Mouse (Mus musculus) intestine, embryonic 16.5 days (tissue): ENCODE data around the gene Flot1. TPM values are rescaled to one million over a fixed set of nuclear protein-coding genes. Genes with fewer than 3 reads are reported as not detected.

Source experiments
- ATAC-seq: fragments of 200-750 bp; cut with Nextera tagmentation; 2 replicates; pipeline ENCODE4 v1.8.0; 2017; ENCODE audit warnings: moderate TSS enrichment, moderate library complexity
- H3K27ac ChIP-seq: fragments of 300-500 bp; sonication (generic); 2 replicates; pipeline ENCODE4 v1.5.1; 2014; ENCODE audit warnings: mild to moderate bottlenecking, low read length
- H3K27me3 ChIP-seq: fragments of 300-500 bp; sonication (generic); replicated peaks from 2 replicates; pipeline ENCODE4 v1.6.1; 2014; ENCODE audit warnings: low read length, control low read depth, mixed read lengths; ENCODE audit not compliant: control insufficient read depth, insufficient read depth
- H3K36me3 ChIP-seq: fragments of 300-500 bp; sonication (generic); 2 replicates; pipeline ENCODE4 v1.6.1; 2014; ENCODE audit warnings: low read length, control low read depth; ENCODE audit not compliant: control insufficient read depth, insufficient read depth
- H3K4me1 ChIP-seq: fragments of 300-500 bp; sonication (generic); 2 replicates; pipeline ENCODE4 v1.6.1; 2014; ENCODE audit warnings: low read length, control low read depth, mixed read lengths; ENCODE audit not compliant: control insufficient read depth, insufficient read depth
- H3K4me2 ChIP-seq: fragments of 300-500 bp; sonication (generic); 2 replicates; pipeline ENCODE4 v1.6.1; 2014; ENCODE audit warnings: low read depth, low read length, control low read depth
- H3K4me3 ChIP-seq: fragments of 300-500 bp; sonication (generic); 2 replicates; pipeline ENCODE4 v1.5.1; 2014; ENCODE audit warnings: mild to moderate bottlenecking, low read length
- H3K9ac ChIP-seq: fragments of 300-500 bp; sonication (generic); 2 replicates; pipeline ENCODE4 v1.6.1; 2014; ENCODE audit warnings: low read depth, low read length
- H3K9me3 ChIP-seq: fragments of 300-500 bp; sonication (generic); 2 replicates; pipeline ENCODE4 v1.6.1; 2016; ENCODE audit warnings: low read length, control low read depth; ENCODE audit not compliant: control insufficient read depth
- WGBS: fragments of 180-500 bp; shearing (Covaris S2); extraction: QIAGEN DNeasy Blood & Tissue Kit; methylation state at CpG from one replicate; pipeline ENCODE4 v1.1.7; 2014; 5-methylcytosine and 5-hydroxymethylcytosine counted together
- polyA plus RNA-seq: library from polyadenylated mRNA; unstranded; fragments of >200 nt; fragmentation: Nextera tagmentation; extraction: Ambion mirVana; gene quantifications from 2 replicates; pipeline ENCODE4 v1.2.1, GENCODE M21; 2015

Gene Flot1
- polyA plus RNA-seq, result 56.9 and 58.5 TPM in 2 replicates

DNA sequence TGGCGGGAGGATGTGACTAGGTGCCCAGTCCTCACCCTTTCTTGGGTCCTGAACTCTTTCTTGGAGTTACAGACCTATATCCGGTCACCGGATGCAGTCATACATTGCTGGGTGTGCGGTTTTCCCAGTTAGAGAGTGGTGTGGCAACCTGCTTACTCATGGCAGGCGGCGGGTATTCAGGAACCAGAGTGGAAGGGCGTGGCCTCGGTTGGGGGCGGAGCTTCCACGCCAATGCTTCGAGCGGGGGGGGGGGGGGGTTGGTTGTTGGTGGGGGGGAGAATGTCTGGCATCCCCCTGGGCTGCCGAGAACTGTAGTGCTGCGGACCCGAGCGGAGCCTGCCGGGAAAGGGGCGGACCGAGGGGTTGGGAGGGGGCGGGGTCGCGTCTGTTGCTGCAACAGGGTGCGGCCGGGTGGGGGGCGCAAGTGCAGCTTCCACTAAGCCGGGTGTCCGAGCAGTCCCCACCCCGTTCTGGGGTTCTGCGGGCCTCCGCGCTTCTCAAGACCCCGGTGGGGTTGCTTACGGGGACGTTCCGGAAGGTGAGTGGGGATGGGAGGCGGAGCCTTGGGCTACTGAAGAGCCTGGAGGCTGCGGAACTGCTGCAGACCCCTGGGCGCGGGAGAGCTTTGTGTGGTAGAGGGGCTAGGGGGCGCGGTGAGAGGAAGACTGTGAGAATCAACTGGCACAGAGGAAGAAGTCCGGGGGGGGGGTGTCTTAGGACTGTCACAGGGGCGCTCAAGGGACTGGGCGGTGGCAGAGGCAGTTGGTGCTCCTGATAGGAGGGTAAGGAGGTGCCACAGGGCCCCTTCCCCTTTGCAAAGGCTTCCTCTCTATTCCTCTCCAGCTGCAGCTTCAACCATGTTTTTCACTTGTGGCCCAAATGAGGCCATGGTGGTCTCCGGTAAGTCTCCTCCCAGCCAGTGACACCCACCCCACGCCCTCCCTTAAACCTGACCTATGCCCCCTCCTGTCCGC is at the start of gene Flot1:
Gene Flot1, plus strand, starts transcription at position 267 of the 974 bp plus-strand sequence.
- H3K4me2 ChIP-seq, result peak within 1 kb of the TSS; percentile 83
- no peaks in the 10 kb centered on the region for H3K27me3 ChIP-seq
- WGBS, result 1% methylated on average over 46 of the region's 47 CpGs
- 0 out of 2 replicates have a peak, but pooled peaks cover 7% of the 10 kb centered on the region for H3K36me3 ChIP-seq
- H3K27ac ChIP-seq, result peak within 1 kb of the TSS; percentile 87
- peak; percentile 85 for ATAC-seq
- H3K4me1 ChIP-seq, result peaks cover 18% of the 10 kb centered on the region
- H3K9me3 ChIP-seq, result no peaks in the 10 kb centered on the region
- H3K4me3 ChIP-seq, result peak within 1 kb of the TSS; percentile 77
- peak within 1 kb of the TSS; percentile 84 for H3K9ac ChIP-seq

DNA sequence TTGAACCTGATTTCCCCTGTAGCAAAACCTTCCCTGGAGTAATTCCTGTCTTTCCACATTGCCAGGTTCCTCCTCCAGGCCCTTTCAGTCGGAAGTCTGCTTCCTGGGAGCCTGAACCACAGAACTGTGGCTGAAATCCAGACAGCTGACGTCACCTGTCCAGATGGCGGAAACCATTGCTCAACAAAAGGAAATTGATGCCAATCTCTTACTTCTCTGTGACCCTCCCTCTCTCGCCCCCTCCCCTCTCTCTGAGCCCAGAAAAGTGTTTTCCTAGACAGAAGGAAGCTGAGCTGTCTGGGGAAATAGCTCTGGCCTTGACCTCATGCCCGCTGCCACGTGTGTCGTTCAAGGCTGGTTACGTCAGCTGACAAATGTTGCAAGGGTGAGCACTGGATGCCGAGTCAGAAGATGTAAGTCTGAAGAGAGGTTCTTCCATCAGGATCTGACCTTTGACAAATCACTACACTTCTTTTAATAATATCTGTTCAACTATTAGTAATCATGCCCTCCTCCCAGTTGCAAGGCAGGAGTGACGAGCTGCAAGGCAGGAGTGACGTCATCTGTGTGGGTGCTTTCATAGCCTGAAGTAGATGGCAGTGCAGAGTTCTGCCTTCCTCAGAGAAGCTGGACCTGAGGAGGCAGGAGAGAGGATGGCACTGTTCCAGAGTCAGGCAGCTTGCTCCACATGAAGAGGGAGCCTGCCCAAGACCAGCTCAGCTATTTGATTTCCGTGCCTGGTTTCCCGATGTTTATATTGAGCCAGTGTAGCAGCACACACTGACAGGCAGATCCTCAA is 46.0 kb upstream of the Flot1 start:
- Histone ChIP-seq H3K4me2 (peak overlapping the region; percentile 4; the same call in 1 of the 2 replicates), H3K27me3 (no peaks in the 10 kb centered on the region), H3K9me3 (no peaks in the 10 kb centered on the region), H3K4me3 (no peak overlapping the region), H3K9ac (0 out of 2 replicates have a peak overlapping the region, but pooled peaks have one; percentile 27), H3K36me3 (no peaks in the 10 kb centered on the region), H3K4me1 (peaks cover 10% of the 10 kb centered on the region), H3K27ac (peak overlapping the region; percentile 72)
- peak; percentile 67 for ATAC-seq
- 28% methylated on average over 13 of the region's 13 CpGs for WGBS

DNA sequence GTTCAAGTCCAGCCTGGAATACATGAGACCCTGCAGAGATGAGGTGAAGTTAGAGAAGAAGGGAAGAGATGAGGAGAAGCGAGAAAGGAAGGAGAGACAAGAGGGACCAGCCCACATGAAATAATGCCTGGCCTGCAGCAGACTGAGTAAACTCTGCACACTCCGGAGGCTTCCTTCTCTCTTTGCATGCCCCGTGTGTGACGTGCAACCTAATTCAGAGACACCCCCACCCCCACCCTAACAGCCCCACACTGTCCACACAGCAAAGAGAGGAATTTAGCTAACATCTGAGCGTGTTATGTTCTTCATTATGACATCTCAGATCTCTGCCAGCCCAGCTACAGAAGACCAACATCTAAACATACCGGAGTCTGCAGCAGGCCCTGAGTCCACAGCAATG is 44.1 kb upstream of the Flot1 start:
- Histone ChIP-seq H3K9ac (no peak overlapping the region), H3K27ac (0 out of 2 replicates have a peak overlapping the region, but pooled peaks have one; percentile 50), H3K27me3 (no peaks in the 10 kb centered on the region), H3K4me3 (no peak overlapping the region), H3K9me3 (no peaks in the 10 kb centered on the region), H3K36me3 (no peaks in the 10 kb centered on the region), H3K4me2 (no peak overlapping the region), H3K4me1 (peaks cover 10% of the 10 kb centered on the region)
- 43% methylated on average over 6 of the region's 6 CpGs for WGBS
- peak; percentile 62; the same call in 1 of the 2 replicates for ATAC-seq

DNA sequence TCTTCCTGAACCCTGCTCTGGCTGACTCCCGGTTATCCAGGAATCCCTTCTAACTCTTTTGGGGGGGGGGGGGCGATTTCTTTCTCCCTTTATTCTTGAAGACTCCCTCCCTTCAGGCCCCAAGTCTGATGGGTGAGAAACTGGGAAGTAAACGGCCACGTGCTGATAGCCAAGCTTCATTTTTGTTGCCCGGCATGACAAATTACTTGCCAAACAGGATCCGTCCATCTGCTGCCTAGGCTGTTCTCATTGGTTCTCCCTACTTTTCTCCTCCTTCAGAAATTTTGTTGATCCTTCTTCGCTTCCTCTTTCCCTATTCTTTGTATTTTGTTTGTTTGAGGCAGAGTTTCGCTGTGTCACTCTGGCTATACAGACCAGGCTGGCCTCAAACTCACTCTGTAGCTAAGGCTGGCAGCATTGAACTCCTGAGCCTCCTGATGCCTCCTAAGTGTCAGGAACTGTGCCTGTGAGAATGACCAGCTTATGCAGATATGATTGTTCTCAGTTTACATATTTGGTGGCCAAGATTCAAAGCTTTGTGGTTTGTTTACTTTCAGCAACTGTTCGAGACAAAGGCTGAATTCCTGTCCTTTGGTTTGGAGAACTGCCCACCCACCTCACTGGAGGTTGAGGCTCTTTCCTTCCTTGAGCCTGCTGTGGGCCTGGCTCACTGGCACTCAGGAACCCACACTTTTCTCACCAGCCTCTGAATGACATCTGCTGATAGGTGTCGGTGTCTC is 43.4 kb upstream of the Flot1 start:
- Histone ChIP-seq H3K27ac (peak overlapping the region; percentile 50; the same call in 1 of the 2 replicates), H3K9ac (no peak overlapping the region)

DNA sequence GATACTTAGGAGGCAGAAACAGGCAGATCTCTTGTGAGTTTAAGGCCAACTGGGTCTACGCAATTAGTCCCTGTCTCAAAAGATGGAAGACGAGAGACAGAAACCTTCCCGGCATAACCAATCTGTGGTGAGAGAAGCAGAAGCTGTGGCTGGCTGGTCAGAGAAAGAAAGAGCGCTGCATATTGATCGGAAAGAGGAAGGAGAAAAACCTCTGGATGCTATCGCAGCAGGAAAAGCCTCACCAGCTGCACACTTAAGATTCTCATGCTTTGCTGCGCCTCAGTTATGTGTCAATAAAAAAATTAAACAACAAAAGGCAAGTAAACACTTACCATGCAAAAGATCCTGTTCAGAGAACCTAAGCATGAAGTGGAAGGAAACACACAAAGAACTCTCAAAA is 42.7 kb upstream of the Flot1 start:
- H3K4me3 ChIP-seq, result no peak overlapping the region
- no peaks in the 10 kb centered on the region for H3K27me3 ChIP-seq
- H3K4me1 ChIP-seq, result peaks cover 10% of the 10 kb centered on the region
- H3K27ac ChIP-seq, result no peak overlapping the region
- 93% methylated on average over 7 of the region's 7 CpGs for WGBS
- H3K9ac ChIP-seq, result no peak overlapping the region
- no peak for ATAC-seq
- no peak overlapping the region for H3K4me2 ChIP-seq
- no peaks in the 10 kb centered on the region for H3K9me3 ChIP-seq
- H3K36me3 ChIP-seq, result no peaks in the 10 kb centered on the region

More for the DNA sequence above, 43.4 kb upstream of the Flot1 start:
- no peak overlapping the region for H3K4me2 ChIP-seq
- H3K36me3 ChIP-seq, result no peaks in the 10 kb centered on the region
- WGBS, result 58% methylated on average over 10 of the region's 10 CpGs
- ATAC-seq, result no peak
- H3K4me3 ChIP-seq, result no peak overlapping the region
- no peaks in the 10 kb centered on the region for H3K9me3 ChIP-seq
- H3K4me1 ChIP-seq, result peaks cover 10% of the 10 kb centered on the region
- no peaks in the 10 kb centered on the region for H3K27me3 ChIP-seq

DNA sequence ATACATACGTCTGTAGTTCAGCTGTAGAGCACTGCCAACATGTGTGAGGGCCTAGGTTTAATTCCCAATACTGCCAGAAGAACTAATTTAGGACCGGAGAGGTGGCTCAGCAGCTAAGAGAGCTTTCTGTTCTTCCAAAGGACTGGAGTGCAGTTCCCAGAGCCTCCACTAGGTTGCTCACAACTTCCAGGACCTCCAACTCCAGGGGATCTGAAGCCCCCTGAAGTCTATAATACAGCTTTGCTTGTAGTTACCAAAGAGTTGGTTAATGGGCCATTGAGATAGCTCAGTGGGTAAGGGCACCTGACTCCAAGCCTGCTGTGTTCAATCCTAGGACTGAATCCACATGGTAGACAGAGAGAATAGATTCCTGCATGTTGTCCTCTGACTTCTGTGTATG is 40.6 kb upstream of the Flot1 start:
- no peak for ATAC-seq
- no peaks in the 10 kb centered on the region for H3K9me3 ChIP-seq
- 73% methylated on average over 2 of the region's 2 CpGs for WGBS
- no peaks in the 10 kb centered on the region for H3K27me3 ChIP-seq
- no peak overlapping the region for H3K9ac ChIP-seq
- no peak overlapping the region for H3K27ac ChIP-seq
- no peak overlapping the region for H3K4me2 ChIP-seq
- H3K36me3 ChIP-seq, result no peaks in the 10 kb centered on the region
- no peak overlapping the region for H3K4me3 ChIP-seq
- peaks cover under 1% of the 10 kb centered on the region for H3K4me1 ChIP-seq

DNA sequence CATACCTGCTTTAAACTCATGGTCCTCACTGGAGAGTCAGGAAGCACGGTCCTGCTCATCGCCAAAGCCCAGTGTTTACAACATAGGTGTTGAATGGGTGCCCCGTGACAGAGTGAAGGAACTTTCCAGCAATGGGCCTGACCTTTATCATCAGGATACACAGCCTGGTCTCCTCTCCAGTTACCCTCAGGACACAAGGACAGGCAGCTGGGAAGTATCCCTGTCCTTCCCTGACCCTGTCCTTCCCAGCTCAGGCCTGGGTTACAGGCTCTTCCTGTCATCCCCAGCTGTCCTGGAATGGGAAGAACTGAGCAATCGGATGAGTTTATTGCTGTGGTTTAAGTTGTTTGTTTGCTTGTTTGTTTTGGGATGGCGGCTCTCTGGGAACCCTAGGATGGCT is 40.1 kb upstream of the Flot1 start:
- H3K27ac ChIP-seq, result no peak overlapping the region
- no peaks in the 10 kb centered on the region for H3K9me3 ChIP-seq
- H3K27me3 ChIP-seq, result no peaks in the 10 kb centered on the region
- H3K9ac ChIP-seq, result no peak overlapping the region
- H3K4me2 ChIP-seq, result no peak overlapping the region
- H3K4me1 ChIP-seq, result no peaks in the 10 kb centered on the region; the same call in 1 of the 2 replicates
- WGBS, result 74% methylated on average over 5 of the region's 5 CpGs
- ATAC-seq, result no peak
- H3K4me3 ChIP-seq, result no peak overlapping the region
- no peaks in the 10 kb centered on the region for H3K36me3 ChIP-seq

DNA sequence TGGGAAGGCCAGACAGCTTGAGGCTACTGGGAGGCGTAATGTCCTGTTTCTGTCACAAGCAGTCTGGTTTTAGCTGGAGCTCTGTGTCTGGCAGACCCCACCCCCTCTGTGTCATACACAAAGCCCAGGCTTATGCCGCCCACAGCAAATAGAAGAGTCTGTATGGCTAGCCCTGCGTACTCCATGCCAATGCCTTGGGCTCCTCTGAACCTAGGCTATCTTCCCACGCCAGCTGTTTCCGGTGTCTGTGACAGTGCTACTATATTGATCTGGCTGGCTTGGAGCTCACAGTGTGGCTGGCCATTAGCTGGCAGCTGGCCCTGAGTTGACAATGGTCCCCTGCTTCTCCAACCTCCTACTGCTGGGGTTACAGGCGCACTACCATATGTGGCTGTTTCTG is 39.1 kb upstream of the Flot1 start:
- Histone ChIP-seq H3K27me3 (no peaks in the 10 kb centered on the region), H3K4me3 (no peak overlapping the region), H3K36me3 (no peaks in the 10 kb centered on the region), H3K9me3 (no peaks in the 10 kb centered on the region), H3K9ac (no peak overlapping the region), H3K4me2 (no peak overlapping the region), H3K27ac (no peak overlapping the region), H3K4me1 (no peaks in the 10 kb centered on the region; the same call in 1 of the 2 replicates)
- 74% methylated on average over 6 of the region's 6 CpGs for WGBS
- peak; percentile 50; the same call in 1 of the 2 replicates for ATAC-seq
